In the genomic region with DNA sequence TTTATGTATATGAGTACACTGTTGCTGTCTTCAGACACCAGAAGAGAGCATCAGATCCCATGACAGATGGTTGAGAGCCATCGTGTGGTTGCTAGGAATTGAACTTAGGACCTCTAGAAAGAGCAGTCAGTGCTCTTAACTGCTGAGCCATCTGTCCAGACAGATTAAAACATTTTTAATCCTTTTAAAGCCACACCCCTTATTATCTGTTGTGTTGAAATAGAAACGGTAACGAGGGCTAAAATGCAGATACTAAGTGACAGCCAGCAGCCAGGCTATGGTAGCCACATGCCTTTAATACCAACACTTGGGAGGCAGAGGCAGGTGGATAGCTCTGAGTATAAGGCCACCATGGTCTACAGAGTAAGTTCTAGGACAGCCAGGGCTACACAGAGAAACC, we compare ENCODE assay signal across 26 mouse cellular contexts. TPM values are rescaled to one million over a fixed set of nuclear protein-coding genes. Genes with fewer than 3 reads are reported as not detected.
A peak's percentile ranks its signal among the peaks of the same experiment; 100 is the strongest.
DNase-seq lines count a peak whose midpoint lies in the region; ATAC-seq and TF ChIP-seq lines count a peak whose summit lies in the region.
"Had no signal": no experiment of that assay in that cellular context is flagged by ENCODE, and none has a peak within 500 bp of the region (broad histone marks: within the 10 kb centered on the region; RNA-seq: fewer than 3 reads in every experiment).

No protein-coding gene starts in this region.

- DNase-seq in liver: no peak
- DNase-seq in liver, postnatal 0 days: no peak
- peak; percentile 43 for DNase-seq in retina, embryonic 14.5 days (ENCODE audit: low spot score)
- no peak for DNase-seq in gastrocnemius, adult 18-20 months (ENCODE audit: low spot score)
- DNase-seq in hindbrain, embryonic 14.5 days (ENCODE audit: low spot score): no peak
- DNase-seq: adrenal gland, postnatal 10 days; adrenal gland, postnatal 36 days; cerebellum, adult 11 months; cerebellum, adult 2 months; cerebellum, adult 9-11 months; cerebellum, postnatal 25 days; forebrain, postnatal 0 days; gastrocnemius, postnatal 25 days; heart, adult 18-20 months; heart, postnatal 10 days; heart, postnatal 36 days had no signal

- no peak overlapping the region for H3K4me3 ChIP-seq in liver, embryonic 12.5 days
- no peak overlapping the region for H3K4me3 ChIP-seq in liver, postnatal 0 days (ENCODE audit: low read depth, low read length)
- no peak overlapping the region for H3K4me3 ChIP-seq in hindbrain, embryonic 14.5 days (replicated peaks; ENCODE audit: low read length)
- H3K4me3 ChIP-seq: embryonic facial prominence, embryonic 12.5 days; embryonic facial prominence, embryonic 15.5 days; heart, embryonic 12.5 days; heart, embryonic 15.5 days; hindbrain, embryonic 10.5 days; hindbrain, embryonic 13.5 days had no signal

- peaks cover 16% of the 10 kb centered on the region for H3K4me1 ChIP-seq in liver, embryonic 12.5 days
- no peaks in the 10 kb centered on the region for H3K4me1 ChIP-seq in liver, postnatal 0 days (ENCODE audit: insufficient read depth)
- H3K4me1 ChIP-seq in hindbrain, embryonic 14.5 days (replicated peaks; ENCODE audit: control insufficient read depth, insufficient read depth, low read length): no peaks in the 10 kb centered on the region
- H3K4me1 ChIP-seq: embryonic facial prominence, embryonic 12.5 days; embryonic facial prominence, embryonic 15.5 days; heart, embryonic 12.5 days; heart, embryonic 15.5 days; hindbrain, embryonic 10.5 days; hindbrain, embryonic 13.5 days had no signal

- H3K27me3 ChIP-seq in liver, embryonic 12.5 days (replicated peaks): no peaks in the 10 kb centered on the region
- no peaks in the 10 kb centered on the region for H3K27me3 ChIP-seq in liver, postnatal 0 days (ENCODE audit: insufficient read depth, low read length)
- no peaks in the 10 kb centered on the region for H3K27me3 ChIP-seq in hindbrain, embryonic 14.5 days (ENCODE audit: control insufficient read depth, insufficient read depth, low read length)
- H3K27me3 ChIP-seq: embryonic facial prominence, embryonic 12.5 days; embryonic facial prominence, embryonic 15.5 days; heart, embryonic 12.5 days; heart, embryonic 15.5 days; hindbrain, embryonic 13.5 days; Patski had no signal

- TF ChIP-seq CTCF in liver, postnatal 0 days (IDR thresholded peaks at IDR 0.05; ENCODE audit: low read depth): no peak

- TF ChIP-seq EP300 in liver, postnatal 0 days (IDR thresholded peaks at IDR 0.05; ENCODE audit: low read depth): peak; percentile 27; the same call in 1 of the 2 replicates

- no peak overlapping the region for H3K9ac ChIP-seq in liver, embryonic 12.5 days
- H3K9ac ChIP-seq in liver, postnatal 0 days (replicated peaks): no peak overlapping the region
- H3K9ac ChIP-seq in hindbrain, embryonic 14.5 days: no peak overlapping the region
- H3K9ac ChIP-seq: embryonic facial prominence, embryonic 12.5 days; embryonic facial prominence, embryonic 15.5 days; forebrain, postnatal 0 days; heart, embryonic 12.5 days; heart, embryonic 15.5 days; hindbrain, embryonic 13.5 days had no signal

- WGBS in liver, embryonic 12.5 days (ENCODE audit: insufficient replicate concordance): 39% methylated on average over 3 of the region's 3 CpGs
- 43% methylated on average over 3 of the region's 3 CpGs for WGBS in liver, postnatal 0 days (ENCODE audit: insufficient replicate concordance)
- WGBS in hindbrain, embryonic 14.5 days: 91% methylated on average over 3 of the region's 3 CpGs

- ATAC-seq in liver, embryonic 12.5 days: peak; percentile 24; the same call in 1 of the 2 replicates
- ATAC-seq in liver, postnatal 0 days: no peak
- no peak for ATAC-seq in hindbrain, embryonic 14.5 days (ENCODE audit: low FRiP score)
- ATAC-seq: forebrain, embryonic 14.5 days; forebrain, postnatal 0 days; hindbrain, postnatal 0 days; Patski had no signal

- 0 out of 2 replicates have a peak overlapping the region, but pooled peaks have one; percentile 34 for H3K27ac ChIP-seq in liver, embryonic 12.5 days
- no peak overlapping the region for H3K27ac ChIP-seq in liver, postnatal 0 days (ENCODE audit: low read depth)
- H3K27ac ChIP-seq in hindbrain, embryonic 14.5 days: no peak overlapping the region
- H3K27ac ChIP-seq: embryonic facial prominence, embryonic 12.5 days; embryonic facial prominence, embryonic 15.5 days; heart, embryonic 15.5 days; hindbrain, embryonic 10.5 days; hindbrain, embryonic 13.5 days; hindbrain, postnatal 0 days had no signal

- H3K36me3 ChIP-seq in liver, embryonic 12.5 days: peaks cover 100% of the 10 kb centered on the region
- H3K36me3 ChIP-seq in liver, postnatal 0 days (replicated peaks; ENCODE audit: insufficient read depth, low read length): peaks cover 80% of the 10 kb centered on the region
- peaks cover 95% of the 10 kb centered on the region for H3K36me3 ChIP-seq in hindbrain, embryonic 14.5 days (replicated peaks; ENCODE audit: control insufficient read depth, insufficient read depth)

- H3K4me2 ChIP-seq in liver, embryonic 12.5 days: no peak overlapping the region
- no peak overlapping the region for H3K4me2 ChIP-seq in liver, postnatal 0 days (ENCODE audit: low read depth, low read length)
- no peak overlapping the region for H3K4me2 ChIP-seq in hindbrain, embryonic 14.5 days (replicated peaks)
- H3K4me2 ChIP-seq: embryonic facial prominence, embryonic 12.5 days; embryonic facial prominence, embryonic 15.5 days; heart, embryonic 12.5 days; heart, embryonic 15.5 days; hindbrain, embryonic 13.5 days had no signal

- H3K9me3 ChIP-seq in liver, embryonic 12.5 days (replicated peaks): no peaks in the 10 kb centered on the region
- no peaks in the 10 kb centered on the region for H3K9me3 ChIP-seq in liver, postnatal 0 days (ENCODE audit: low read length)
- no peaks in the 10 kb centered on the region for H3K9me3 ChIP-seq in hindbrain, embryonic 14.5 days (ENCODE audit: control insufficient read depth, low read length)
- H3K9me3 ChIP-seq: embryonic facial prominence, embryonic 12.5 days; embryonic facial prominence, embryonic 15.5 days; heart, embryonic 12.5 days; heart, embryonic 15.5 days; hindbrain, embryonic 10.5 days; hindbrain, embryonic 13.5 days had no signal

RNA-seq across cellular contexts. Expression of a gene that starts 20.0 kb away (rescaled TPM):
- polyA plus RNA-seq in liver, embryonic 12.5 days (2016; fragmentation: Nextera tagmentation; extraction: Ambion mirVana): 162 and 165 TPM in 2 replicates
- polyA plus RNA-seq in liver, postnatal 0 days (2015; fragmentation: Nextera tagmentation; extraction: Ambion mirVana): 92.7 and 97.5 TPM in 2 replicates
- total RNA-seq in gastrocnemius, adult 18-20 months (2021): 10 to 100 TPM; 28.6 to 31.9 TPM
- 109 and 116 TPM in 2 replicates for polyA plus RNA-seq in hindbrain, embryonic 14.5 days (2014; fragmentation: Nextera tagmentation; extraction: Ambion mirVana)

RNA-seq across cellular contexts. Expression of a gene that starts 31.6 kb away (rescaled TPM):
- polyA plus RNA-seq in liver, embryonic 12.5 days (2016; fragmentation: Nextera tagmentation; extraction: Ambion mirVana): 31.7 and 34.6 TPM in 2 replicates
- 7.9 and 8.6 TPM in 2 replicates for polyA plus RNA-seq in liver, postnatal 0 days (2015; fragmentation: Nextera tagmentation; extraction: Ambion mirVana)
- total RNA-seq in gastrocnemius, adult 18-20 months (2021): 10 to 100 TPM; 36.8 to 37.0 TPM
- 44.1 and 44.7 TPM in 2 replicates for polyA plus RNA-seq in hindbrain, embryonic 14.5 days (2014; fragmentation: Nextera tagmentation; extraction: Ambion mirVana)
